In the genomic region with DNA sequence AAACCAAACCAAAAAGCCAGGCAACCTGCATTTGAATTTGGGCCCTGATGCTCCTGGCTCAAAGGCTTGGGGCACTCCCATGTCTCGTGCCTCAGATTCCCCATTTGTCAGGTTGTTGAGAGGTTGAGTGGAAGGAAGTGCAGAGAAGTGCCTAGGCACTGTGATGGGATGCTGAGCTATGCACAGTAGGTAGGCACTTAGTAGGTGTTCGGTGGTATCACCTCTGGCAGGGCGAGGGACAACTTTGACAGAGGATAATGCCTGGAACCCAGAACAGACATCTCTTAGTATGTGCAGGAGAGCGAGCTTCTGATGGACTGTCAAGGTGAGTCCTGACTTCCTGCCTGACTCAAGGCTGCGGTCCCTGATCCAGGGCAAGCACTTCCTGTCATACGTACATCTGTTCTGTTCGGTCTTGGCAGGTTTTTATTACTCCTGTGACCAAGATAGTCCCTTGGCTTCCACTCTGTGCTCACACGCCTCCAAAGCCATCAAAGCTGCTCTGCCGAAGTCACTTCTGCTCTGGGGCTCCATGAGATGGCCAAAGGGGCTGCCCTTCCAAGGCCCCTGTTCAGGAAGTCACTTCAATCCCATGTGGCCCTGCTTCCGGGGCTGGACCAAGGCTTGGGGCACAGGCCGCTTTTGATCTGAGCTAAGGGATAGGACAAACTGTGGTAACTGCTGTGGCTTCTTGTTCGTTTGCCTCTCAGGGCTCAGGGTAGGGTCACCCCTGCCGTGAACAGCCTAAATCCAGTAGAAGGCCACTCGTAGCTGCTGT, we compare ENCODE assay signal across 9 mouse cellular contexts.
DNase-seq lines count a peak whose midpoint lies in the region; ATAC-seq and TF ChIP-seq lines count a peak whose summit lies in the region.
"Had no signal": no experiment of that assay in that cellular context is flagged by ENCODE, and none has a peak within 500 bp of the region (broad histone marks: within the 10 kb centered on the region; RNA-seq: fewer than 3 reads in every experiment).

No protein-coding gene starts in this region.

- no peaks in the 10 kb centered on the region for H3K36me3 ChIP-seq in lung, embryonic 14.5 days (ENCODE audit: insufficient read depth)
- no peaks in the 10 kb centered on the region for H3K36me3 ChIP-seq in heart, embryonic 16.5 days (ENCODE audit: control insufficient read depth, insufficient read depth)

- ATAC-seq in lung, embryonic 14.5 days (ENCODE audit: insufficient read depth): no peak
- peak; percentile 75 for ATAC-seq in activated CD4-positive, CD25-positive, alpha-beta regulatory T cell, adult 4 months
- no peak for ATAC-seq in heart, embryonic 16.5 days (replicated peaks; ENCODE audit: extremely low read depth, insufficient read depth, low FRiP score)
- ATAC-seq in monocyte, adult 5-6 weeks (replicated peaks; ENCODE audit: insufficient number of reproducible peaks, low FRiP score, low TSS enrichment, poor library complexity, severe bottlenecking): 0 out of 2 replicates have a peak, but pooled peaks have one; percentile 21

- no peak overlapping the region for H3K4me2 ChIP-seq in lung, embryonic 14.5 days
- H3K4me2 ChIP-seq in heart, embryonic 16.5 days (ENCODE audit: low read depth, low read length): no peak overlapping the region

- H3K9me3 ChIP-seq in lung, embryonic 14.5 days (ENCODE audit: low read depth, low read length): no peaks in the 10 kb centered on the region
- H3K9me3 ChIP-seq in heart, embryonic 16.5 days (replicated peaks; ENCODE audit: control insufficient read depth, low read length): no peaks in the 10 kb centered on the region

- no peak for TF ChIP-seq CTCF in lung, embryonic 14.5 days (IDR thresholded peaks at IDR 0.05; ENCODE audit: low read depth)

- no peak for DNase-seq in lung, embryonic 14.5 days
- no peak for DNase-seq in lung, postnatal 36 days
- no peak for DNase-seq in urinary bladder, postnatal 36 days (ENCODE audit: low spot score in 2 of 2)
- DNase-seq in embryo, embryonic 9.5 days (ENCODE audit: extremely low spot score): no peak
- DNase-seq: cerebellum, postnatal 10 days; gastrocnemius, postnatal 10 days had no signal

- H3K27ac ChIP-seq in lung, embryonic 14.5 days (ENCODE audit: low read depth): peak overlapping the region; percentile 7; the same call in 1 of the 2 replicates
- H3K27ac ChIP-seq in heart, embryonic 16.5 days (ENCODE audit: low read length): peak overlapping the region; percentile 61

- no peaks in the 10 kb centered on the region for H3K27me3 ChIP-seq in lung, embryonic 14.5 days (ENCODE audit: insufficient read depth, low read length)
- H3K27me3 ChIP-seq in heart, embryonic 16.5 days (ENCODE audit: control insufficient read depth, insufficient read depth, low read length): no peaks in the 10 kb centered on the region

- no peak overlapping the region for H3K9ac ChIP-seq in lung, embryonic 14.5 days
- no peak overlapping the region for H3K9ac ChIP-seq in heart, embryonic 16.5 days (ENCODE audit: low read length)

- H3K4me1 ChIP-seq in lung, embryonic 14.5 days (ENCODE audit: insufficient read depth): peaks cover 42% of the 10 kb centered on the region
- peaks cover 55% of the 10 kb centered on the region for H3K4me1 ChIP-seq in heart, embryonic 16.5 days (ENCODE audit: control insufficient read depth, insufficient read depth, low read length)

- 60% methylated on average over 14 of the region's 14 CpGs for WGBS in lung, embryonic 14.5 days
- 62% methylated on average over 14 of the region's 14 CpGs for WGBS in heart, embryonic 16.5 days

- no peak overlapping the region for H3K4me3 ChIP-seq in lung, embryonic 14.5 days (ENCODE audit: low read depth, low read length)
- no peak overlapping the region for H3K4me3 ChIP-seq in heart, embryonic 16.5 days (ENCODE audit: low read length)

Comparison
In these comparisons a context has a peak if more than half of its experiments do, and no peak if none do; other contexts are left out.
1. ATAC-seq: peak in activated CD4-positive, CD25-positive, alpha-beta regulatory T cell, adult 4 months (single experiment) and monocyte, adult 5-6 weeks (single experiment); none in lung, embryonic 14.5 days (single experiment) and heart, embryonic 16.5 days (single experiment).